In genomic region chr5:142327261-142327660, GRCm38 (mm10) we compare ENCODE assay signal across 8 mouse cellular contexts.
DNase-seq lines count a peak whose midpoint lies in the region; ATAC-seq lines count a peak whose summit lies in the region.

No protein-coding gene starts in this region.

- peak; percentile 65 for ATAC-seq in granulocyte monocyte progenitor cell, adult 5-6 weeks (replicated peaks; ENCODE audit: poor library complexity, severe bottlenecking)

- intact Hi-C loops in left cerebral cortex, postnatal 36 days (cut with DNase I): no loop called here

- DNase-seq in cerebellum, adult 11 months: peak; percentile 4
- no peak for DNase-seq in cerebellum, adult 11-12 months
- DNase-seq in left cerebral cortex, postnatal 36 days (ENCODE audit: low spot score in 2 of 2): peak; percentile 15 to 19
- DNase-seq in left cerebral cortex, adult 11 months (ENCODE audit: low spot score): no peak
- peak; percentile 64 for DNase-seq in adrenal gland, postnatal 10 days
- peak; percentile 7 to 10 for DNase-seq in spleen, postnatal 36 days (ENCODE audit: low spot score in 2 of 2)
- DNase-seq in gastrocnemius, adult 8-10 months (ENCODE audit: low spot score in 2 of 2): no peak

Comparison
In these comparisons a context has a peak if more than half of its experiments do, and no peak if none do; other contexts are left out.
1. DNase-seq: peak in cerebellum, adult 11 months (single experiment), left cerebral cortex, postnatal 36 days (2 of 2), adrenal gland, postnatal 10 days (single experiment) and spleen, postnatal 36 days (2 of 2); none in cerebellum, adult 11-12 months (single experiment), left cerebral cortex, adult 11 months (single experiment) and gastrocnemius, adult 8-10 months (0 of 2).